Mouse (Mus musculus) ovary, postnatal 10 days (tissue): ENCODE results near the gene Fbxo40.

Experiments
- DNase-seq: peaks from one replicate; pipeline ENCODE4 v3.0.0; 2022; ENCODE audit warnings: low spot score

Gene Fbxo40

DNA sequence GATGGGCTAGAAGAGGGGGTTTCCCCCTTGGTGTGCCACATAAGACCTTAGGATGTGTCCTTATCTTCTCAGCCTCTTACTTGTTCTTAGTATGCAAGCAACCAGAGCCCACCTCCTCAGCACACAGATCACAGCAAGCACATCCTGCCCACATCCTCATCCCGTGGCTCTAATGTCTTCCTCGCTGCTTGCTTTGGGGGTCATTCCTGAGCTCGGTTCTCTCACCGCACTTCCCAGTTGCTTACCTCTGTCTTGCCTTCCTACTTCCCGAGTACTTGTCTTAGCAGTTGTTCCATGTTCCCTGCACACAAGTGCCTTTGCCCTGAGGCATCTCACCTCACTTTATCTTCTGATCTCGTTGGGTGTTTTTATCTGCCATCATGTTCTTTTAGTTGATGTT lies 68.3 kb downstream of the Fbxo40 start:
- DNase-seq: no peak

DNA sequence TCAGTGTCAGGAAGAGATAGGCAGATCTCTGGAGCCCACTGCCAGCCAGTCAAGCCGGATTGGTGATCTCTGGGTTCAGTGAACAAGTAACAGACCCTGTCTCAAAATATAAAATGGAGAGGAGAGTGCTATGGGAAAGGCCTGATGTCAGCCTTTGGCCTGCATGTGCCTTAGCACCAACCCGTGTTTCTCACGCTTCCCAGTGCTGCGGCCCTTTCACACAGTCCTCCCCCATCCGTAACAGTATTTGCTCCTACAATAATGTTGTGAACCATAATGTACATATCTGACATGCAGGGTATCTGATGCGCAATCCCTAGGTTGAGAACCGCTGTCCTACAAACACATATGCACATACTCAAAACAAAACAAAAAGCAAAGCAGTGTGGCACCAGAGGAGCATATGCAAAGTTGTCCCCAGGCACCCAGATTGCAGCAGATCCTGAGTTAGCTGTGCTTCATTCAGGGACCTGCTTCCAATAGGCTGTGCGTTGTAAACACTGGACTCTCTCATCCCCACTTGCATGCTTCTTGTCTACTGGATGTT lies 69.1 kb downstream of the Fbxo40 start:
- DNase-seq: no peak

DNA sequence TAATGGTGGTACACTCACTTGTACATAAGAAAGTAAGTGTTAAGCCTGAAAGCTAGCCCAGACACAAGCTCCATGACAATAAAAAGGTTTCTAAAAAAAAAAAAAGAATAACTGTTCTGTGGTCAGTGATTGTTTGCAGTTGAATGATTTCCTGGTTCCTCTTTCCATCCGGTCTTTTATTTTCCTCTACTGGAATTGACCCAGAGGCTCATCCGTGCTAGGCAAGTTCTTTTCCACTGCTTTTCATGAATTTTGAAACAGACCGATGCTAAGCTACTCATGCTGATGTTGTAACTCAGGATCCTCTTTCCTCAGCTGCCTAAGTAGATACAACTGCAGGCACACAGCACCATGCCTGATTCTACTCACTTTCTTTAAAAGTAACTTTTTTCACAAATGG lies 69.9 kb downstream of the Fbxo40 start:
- DNase-seq: no peak

GRCm38 (mm10) chr16:36918505-36918904 lies 71.8 kb downstream of the Fbxo40 start:
- DNase-seq: no peak

DNA sequence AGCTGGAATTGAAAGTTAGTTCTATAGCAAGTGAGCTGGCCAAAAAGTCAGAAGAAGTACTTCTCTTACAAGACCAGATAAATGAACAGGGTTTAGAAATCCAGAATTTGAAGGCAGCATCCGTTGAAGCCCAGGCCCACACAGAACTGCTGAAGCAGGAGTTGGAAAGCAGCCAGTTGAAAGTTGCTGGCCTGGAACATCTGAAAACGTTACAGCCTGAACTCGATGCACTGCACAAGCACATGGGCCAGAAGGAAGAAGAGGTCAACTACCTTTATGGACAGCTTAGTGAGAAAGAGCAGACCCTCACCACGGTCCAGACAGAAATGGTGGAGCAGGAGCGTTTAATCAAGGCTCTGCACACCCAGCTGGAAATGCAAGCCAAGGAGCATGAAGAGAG lies 76.1 kb downstream of the Fbxo40 start:
- DNase-seq: no peak
